Mouse (Mus musculus) lung, embryonic 14.5 days (tissue): ENCODE measurements at regions not wholly inside any gene's neighbourhood (a gene's known extent, or its start where the extent isn't known, plus 50 kb on each side); places are given as distances from the start of the nearest gene placed in this dataset.
A peak's percentile ranks its signal among the peaks of the same experiment; 100 is the strongest.

Experiments used
- ATAC-seq: fragments of 200-750 bp; cut with Nextera tagmentation; 2 replicates; pipeline ENCODE4 v1.8.0; 2017; ENCODE audit warnings: mild to moderate bottlenecking, moderate TSS enrichment, moderate library complexity; ENCODE audit not compliant: insufficient read depth
- DNase-seq: peaks from one replicate; pipeline ENCODE4 v3.0.0-alpha.2; 2015
- H3K27ac ChIP-seq: fragments of 300-500 bp; sonication (generic); 2 replicates; pipeline ENCODE4 v1.5.1; 2014; ENCODE audit warnings: low read depth, mild to moderate bottlenecking, moderate library complexity
- H3K27me3 ChIP-seq: fragments of 300-500 bp; sonication (generic); 2 replicates; pipeline ENCODE4 v1.6.1; 2014; ENCODE audit warnings: low read length, control low read depth; ENCODE audit not compliant: insufficient read depth
- H3K36me3 ChIP-seq: fragments of 300-500 bp; sonication (generic); 2 replicates; pipeline ENCODE4 v1.6.1; 2014; ENCODE audit warnings: control low read depth; ENCODE audit not compliant: insufficient read depth
- H3K4me1 ChIP-seq: fragments of 300-500 bp; sonication (generic); 2 replicates; pipeline ENCODE4 v1.6.1; 2014; ENCODE audit warnings: antibody characterized with exemption, control low read depth; ENCODE audit not compliant: insufficient read depth
- H3K4me2 ChIP-seq: fragments of 300-500 bp; sonication (generic); 2 replicates; pipeline ENCODE4 v1.6.1; 2014; ENCODE audit warnings: mild to moderate bottlenecking
- H3K4me3 ChIP-seq: fragments of 300-500 bp; sonication (generic); 2 replicates; pipeline ENCODE4 v1.5.1; 2014; ENCODE audit warnings: low read depth, low read length
- H3K9ac ChIP-seq: fragments of 300-500 bp; sonication (generic); 2 replicates; pipeline ENCODE4 v1.6.1; 2014
- H3K9me3 ChIP-seq: fragments of 300-500 bp; sonication (generic); 2 replicates; pipeline ENCODE4 v1.6.1; 2016; ENCODE audit warnings: low read depth, low read length, control low read depth
- CTCF ChIP-seq: IDR thresholded peaks from 2 replicates; pipeline ENCODE4 v1.5.1; 2016; ENCODE audit warnings: antibody characterized with exemption, low read depth
- WGBS: fragments of 180-500 bp; shearing (Covaris S2); extraction: QIAGEN DNeasy Blood & Tissue Kit; methylation state at CpG from one replicate; pipeline ENCODE4 v1.1.7; 2014; 5-methylcytosine and 5-hydroxymethylcytosine counted together

DNA sequence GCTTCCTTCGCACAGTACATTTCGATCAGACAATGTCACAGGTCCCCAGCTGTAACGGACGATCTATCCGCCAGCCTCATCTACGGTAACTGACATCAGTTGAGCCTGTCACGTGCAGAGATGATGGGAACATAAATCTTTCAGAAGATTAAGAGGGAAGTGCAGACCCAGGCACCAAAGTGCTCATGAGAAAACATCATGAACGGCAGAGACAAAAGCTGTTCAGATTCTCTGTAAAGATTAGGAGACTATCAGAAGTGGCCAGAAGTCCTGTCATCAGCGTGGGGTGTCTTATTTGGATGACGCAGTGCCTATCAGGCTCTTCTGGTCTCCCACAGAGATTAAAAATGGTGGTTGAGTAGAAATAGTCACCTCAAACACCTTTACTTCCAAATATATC lies 133.9 kb downstream of the Pdgfra start:
- Histone ChIP-seq H3K36me3 (no peaks in the 10 kb centered on the region), H3K4me3 (no peak overlapping the region), H3K4me2 (no peak overlapping the region), H3K27ac (no peak overlapping the region), H3K4me1 (no peaks in the 10 kb centered on the region), H3K9ac (no peak overlapping the region), H3K27me3 (no peaks in the 10 kb centered on the region), H3K9me3 (no peaks in the 10 kb centered on the region)
- TF ChIP-seq CTCF: no peak
- DNase-seq: no peak
- ATAC-seq: no peak
- WGBS: 55% methylated on average over 10 of the region's 10 CpGs

DNA sequence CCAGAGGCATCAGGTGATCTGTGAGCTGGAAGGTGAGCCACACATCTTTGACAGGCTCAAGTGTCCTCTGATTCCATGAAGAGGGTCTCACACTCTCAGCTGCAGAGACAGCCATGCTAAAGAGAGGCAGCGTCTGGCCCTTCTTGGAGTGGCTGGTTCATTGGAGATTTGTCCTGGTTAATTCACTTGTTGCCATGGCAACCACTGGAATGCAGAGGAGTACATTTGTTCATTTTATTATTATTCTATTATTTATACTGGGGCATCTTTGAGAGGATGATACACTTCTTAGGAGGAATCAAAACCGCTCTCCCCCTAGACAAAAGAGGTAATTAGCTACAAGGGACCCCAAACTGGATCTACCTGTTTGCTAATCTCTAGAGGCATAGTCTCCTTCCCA lies 143.6 kb downstream of the Pdgfra start:
- ATAC-seq (no peak), DNase-seq (peak; percentile 23)
- TF ChIP-seq CTCF: no peak

DNA sequence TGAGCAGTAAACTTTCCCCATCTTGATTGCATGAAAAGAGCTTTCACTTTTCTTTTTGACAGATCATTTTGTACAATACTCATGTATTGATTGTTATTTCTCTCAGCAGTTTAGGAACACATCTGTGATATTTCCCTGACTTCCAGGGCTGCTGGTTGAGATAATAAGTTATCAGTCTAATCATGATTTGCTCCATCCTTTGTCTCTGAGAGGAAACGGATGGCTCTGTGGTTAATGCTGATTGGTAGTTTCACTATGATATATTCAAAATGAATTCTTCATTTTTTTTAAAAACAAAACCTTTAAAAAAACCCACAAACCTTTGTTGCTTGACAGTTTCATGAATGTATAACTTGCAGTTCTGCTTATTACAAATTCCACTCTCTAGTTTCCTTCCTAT lies 160.8 kb downstream of the Pdgfra start:
- no peak overlapping the region for H3K27ac ChIP-seq
- no peaks in the 10 kb centered on the region for H3K36me3 ChIP-seq
- no peaks in the 10 kb centered on the region for H3K9me3 ChIP-seq
- DNase-seq (no peak), ATAC-seq (no peak)
- H3K4me3 ChIP-seq: no peak overlapping the region
- 79% methylated on average over 1 of the region's 1 CpGs for WGBS
- no peak overlapping the region for H3K9ac ChIP-seq
- H3K27me3 ChIP-seq: no peaks in the 10 kb centered on the region
- no peaks in the 10 kb centered on the region for H3K4me1 ChIP-seq
- no peak overlapping the region for H3K4me2 ChIP-seq
- TF ChIP-seq CTCF: no peak

More for the DNA sequence above, 143.6 kb downstream of the Pdgfra start:
- H3K9ac ChIP-seq: no peak overlapping the region
- H3K27ac ChIP-seq: no peak overlapping the region
- no peaks in the 10 kb centered on the region for H3K4me1 ChIP-seq
- H3K27me3 ChIP-seq: no peaks in the 10 kb centered on the region
- no peak overlapping the region for H3K4me3 ChIP-seq
- WGBS: 62% methylated on average over 2 of the region's 2 CpGs
- no peak overlapping the region for H3K4me2 ChIP-seq
- no peaks in the 10 kb centered on the region for H3K9me3 ChIP-seq
- no peaks in the 10 kb centered on the region for H3K36me3 ChIP-seq

DNA sequence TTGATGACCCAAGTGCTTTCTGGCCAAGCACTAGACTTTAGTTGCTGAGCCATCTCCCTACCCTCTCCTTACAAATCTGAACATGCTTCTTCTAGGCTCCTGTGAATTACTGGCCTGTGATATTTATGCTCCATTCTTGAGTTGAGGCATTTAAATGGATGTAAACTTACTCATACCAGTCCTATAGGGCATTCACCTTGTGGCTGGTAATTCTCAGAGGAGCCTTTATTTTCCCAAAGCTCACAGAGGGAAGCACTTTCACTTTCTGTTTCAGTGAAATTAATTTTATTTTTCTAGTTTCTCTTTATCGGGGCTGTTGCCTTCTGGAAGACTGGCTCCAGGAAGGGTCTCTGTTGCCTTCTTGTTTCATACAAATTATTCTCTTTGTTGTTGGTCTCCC lies 163.9 kb downstream of the Pdgfra start:
- H3K36me3 ChIP-seq: no peaks in the 10 kb centered on the region
- WGBS: 76% methylated on average over 1 of the region's 1 CpGs
- H3K9ac ChIP-seq: no peak overlapping the region
- ATAC-seq (no peak), DNase-seq (peak; percentile 3)
- H3K27me3 ChIP-seq: no peaks in the 10 kb centered on the region
- H3K4me1 ChIP-seq: no peaks in the 10 kb centered on the region
- no peaks in the 10 kb centered on the region for H3K9me3 ChIP-seq
- H3K4me3 ChIP-seq: no peak overlapping the region
- no peak overlapping the region for H3K4me2 ChIP-seq
- no peak overlapping the region for H3K27ac ChIP-seq
- TF ChIP-seq CTCF: no peak

DNA sequence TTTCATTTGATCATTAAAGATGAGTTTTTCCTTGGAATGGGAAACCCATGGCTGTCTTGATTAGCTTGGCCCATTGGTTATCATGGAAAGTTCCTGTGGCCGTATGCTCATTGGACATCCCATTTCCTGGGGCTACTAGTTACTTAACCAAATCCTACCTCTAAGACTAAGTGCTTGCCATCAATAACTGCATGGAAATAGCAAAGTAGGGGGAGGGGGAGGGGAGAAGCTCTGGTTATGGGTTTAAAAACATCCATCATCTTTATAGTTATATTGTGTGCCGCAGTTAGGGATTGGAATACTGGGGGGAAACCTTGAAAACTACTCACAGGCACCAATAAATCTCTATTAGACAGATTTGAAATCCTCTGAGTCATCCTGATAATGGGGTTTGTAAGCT lies 168.4 kb downstream of the Pdgfra start:
- 80% methylated on average over 2 of the region's 2 CpGs for WGBS
- TF ChIP-seq CTCF: no peak
- Histone ChIP-seq H3K4me1 (no peaks in the 10 kb centered on the region), H3K27ac (no peak overlapping the region), H3K4me2 (no peak overlapping the region), H3K36me3 (no peaks in the 10 kb centered on the region), H3K9ac (no peak overlapping the region), H3K27me3 (no peaks in the 10 kb centered on the region), H3K9me3 (no peaks in the 10 kb centered on the region), H3K4me3 (no peak overlapping the region)
- DNase-seq: no peak
- no peak for ATAC-seq

DNA sequence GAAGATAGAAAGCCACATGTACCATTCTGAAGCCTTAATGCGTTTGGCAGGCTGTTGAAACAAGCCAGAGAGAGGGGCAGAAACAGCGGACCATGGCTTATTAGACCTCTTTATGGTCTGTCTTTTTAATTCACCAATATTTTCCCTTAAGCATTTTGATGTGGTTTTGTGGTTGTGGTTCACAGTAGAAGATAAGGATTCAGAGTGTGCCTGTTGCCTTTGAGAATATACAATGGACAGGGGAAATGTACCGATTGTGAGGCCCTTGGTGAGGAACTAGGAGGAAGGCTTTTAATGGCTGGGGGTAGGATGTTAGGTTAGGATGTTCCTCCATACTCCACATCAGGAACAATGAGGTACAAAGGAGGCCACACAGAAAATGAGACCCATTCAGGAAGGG lies 182.0 kb downstream of the Pdgfra start:
- DNase-seq (no peak), ATAC-seq (no peak)
- Histone ChIP-seq H3K4me2 (no peak overlapping the region), H3K4me3 (no peak overlapping the region), H3K9me3 (no peaks in the 10 kb centered on the region), H3K27ac (no peak overlapping the region), H3K9ac (no peak overlapping the region), H3K4me1 (no peaks in the 10 kb centered on the region), H3K36me3 (no peaks in the 10 kb centered on the region), H3K27me3 (no peaks in the 10 kb centered on the region)
- 82% methylated on average over 3 of the region's 3 CpGs for WGBS
- no peak for TF ChIP-seq CTCF

DNA sequence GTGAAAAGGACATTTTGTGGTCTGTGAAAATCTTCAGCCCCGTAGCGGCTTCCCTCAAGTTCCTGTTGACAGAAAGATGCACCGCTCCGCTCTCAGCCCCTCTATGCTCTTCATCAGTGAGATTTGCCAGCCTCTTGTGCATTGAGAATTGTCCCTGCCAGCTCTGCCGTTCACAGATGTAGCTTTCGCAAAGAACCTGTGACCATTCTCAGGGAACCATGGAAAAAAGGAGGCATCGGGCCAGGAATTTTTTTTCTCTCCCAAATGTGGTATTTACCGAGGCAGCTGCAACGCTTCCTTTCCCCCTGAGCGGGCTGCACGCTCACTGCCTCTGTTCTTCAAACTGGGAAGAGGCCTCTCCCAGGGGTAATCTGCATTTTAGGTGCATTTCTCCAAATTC lies 184.4 kb downstream of the Pdgfra start:
- no peak for ATAC-seq
- Histone ChIP-seq H3K4me3 (no peak overlapping the region), H3K27me3 (no peaks in the 10 kb centered on the region), H3K36me3 (no peaks in the 10 kb centered on the region), H3K27ac (no peak overlapping the region), H3K9ac (no peak overlapping the region), H3K4me1 (no peaks in the 10 kb centered on the region), H3K9me3 (no peaks in the 10 kb centered on the region), H3K4me2 (no peak overlapping the region)
- WGBS: 72% methylated on average over 11 of the region's 11 CpGs
- no peak for TF ChIP-seq CTCF
- peak; percentile 12 for DNase-seq

DNA sequence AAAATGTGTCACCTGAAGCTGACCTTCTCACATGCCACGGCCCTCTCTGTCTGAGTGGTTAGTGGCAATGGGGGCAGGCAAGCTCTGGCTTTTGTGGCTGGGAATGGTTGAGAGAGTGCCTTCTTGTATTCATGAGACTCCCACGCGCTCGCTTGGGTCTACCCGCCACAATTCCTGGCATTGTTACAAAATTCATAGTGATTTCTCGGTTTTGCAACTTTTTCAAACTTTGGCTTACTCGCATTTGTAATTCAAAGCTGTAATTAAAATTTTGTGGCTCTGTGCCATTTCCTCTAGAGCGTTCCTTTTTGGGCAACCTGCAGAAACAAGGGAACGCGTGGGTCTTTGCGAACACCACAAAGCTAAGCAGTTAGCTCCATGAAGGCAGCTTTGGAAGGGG lies 186.3 kb downstream of the Pdgfra start:
- Histone ChIP-seq H3K4me3 (no peak overlapping the region), H3K4me2 (no peak overlapping the region), H3K4me1 (no peaks in the 10 kb centered on the region), H3K9me3 (no peaks in the 10 kb centered on the region), H3K9ac (no peak overlapping the region), H3K36me3 (no peaks in the 10 kb centered on the region), H3K27ac (no peak overlapping the region), H3K27me3 (no peaks in the 10 kb centered on the region)
- DNase-seq (peak; percentile 11), ATAC-seq (no peak)
- TF ChIP-seq CTCF: no peak
- WGBS: 87% methylated on average over 11 of the region's 11 CpGs
